Mouse (Mus musculus) liver, adult 2 months (tissue): ENCODE measurements at regions not wholly inside any gene's neighbourhood (a gene's known extent, or its start where the extent isn't known, plus 50 kb on each side); places are given as distances from the start of the nearest gene placed in this dataset.

Experiments
- DNase-seq: peaks from one replicate; pipeline ENCODE4 v3.0.0-alpha.2; 2011; ENCODE audit warnings: low read depth, low spot score; ENCODE audit errors: extremely low read depth
- H3K27ac ChIP-seq: fragments of 200-500 bp; replicated peaks from 2 replicates; pipeline ENCODE4 v1.5.1; 2012; ENCODE audit warnings: low read depth, mild to moderate bottlenecking, control low read depth, inconsistent platforms, low read length; ENCODE audit not compliant: insufficient read depth
- H3K27me3 ChIP-seq: fragments of 200-500 bp; 2 replicates; pipeline ENCODE4 v1.6.1; 2012; ENCODE audit warnings: mild to moderate bottlenecking, moderate library complexity, low read length, inconsistent platforms; ENCODE audit not compliant: control insufficient read depth, insufficient read depth
- H3K36me3 ChIP-seq: fragments of 200-500 bp; 2 replicates; pipeline ENCODE4 v1.6.1; 2012; ENCODE audit warnings: low read length, inconsistent platforms; ENCODE audit not compliant: control insufficient read depth, insufficient read depth
- H3K4me1 ChIP-seq: fragments of 200-500 bp; 2 replicates; pipeline ENCODE4 v1.6.1; 2011; ENCODE audit warnings: low read length; ENCODE audit not compliant: control insufficient read depth, insufficient read depth
- H3K4me3 ChIP-seq: fragments of 200-500 bp; 2 replicates; pipeline ENCODE4 v1.5.1; 2011; ENCODE audit warnings: low read depth, mild to moderate bottlenecking, control low read depth, low read length, moderate library complexity; ENCODE audit not compliant: insufficient read depth
- H3K79me2 ChIP-seq: fragments of 200-500 bp; 2 replicates; pipeline ENCODE4 v1.6.1; 2012; ENCODE audit warnings: inconsistent platforms, mild to moderate bottlenecking, low read length, moderate library complexity; ENCODE audit not compliant: control insufficient read depth, insufficient read depth
- H3K9ac ChIP-seq: fragments of 200-500 bp; 2 replicates; pipeline ENCODE4 v1.6.1; 2012; ENCODE audit warnings: low read depth, mild to moderate bottlenecking, control low read depth, inconsistent platforms, low read length
- CTCF ChIP-seq: fragments of 200-500 bp; IDR thresholded peaks from 2 replicates; pipeline ENCODE4 v1.5.1; 2011; ENCODE audit warnings: low read depth, low read length, control low read depth
- POLR2A ChIP-seq: fragments of 200-500 bp; IDR thresholded peaks from 2 replicates; pipeline ENCODE4 v1.6.1; 2011; ENCODE audit warnings: low read length, control low read depth; ENCODE audit not compliant: insufficient read depth; ENCODE audit errors: extremely low read depth
- WGBS: fragments of 180-500 bp; shearing (Covaris S2); methylation state at CpG from one replicate; pipeline ENCODE4 v1.1.7; 2018; 5-methylcytosine and 5-hydroxymethylcytosine counted together

DNA sequence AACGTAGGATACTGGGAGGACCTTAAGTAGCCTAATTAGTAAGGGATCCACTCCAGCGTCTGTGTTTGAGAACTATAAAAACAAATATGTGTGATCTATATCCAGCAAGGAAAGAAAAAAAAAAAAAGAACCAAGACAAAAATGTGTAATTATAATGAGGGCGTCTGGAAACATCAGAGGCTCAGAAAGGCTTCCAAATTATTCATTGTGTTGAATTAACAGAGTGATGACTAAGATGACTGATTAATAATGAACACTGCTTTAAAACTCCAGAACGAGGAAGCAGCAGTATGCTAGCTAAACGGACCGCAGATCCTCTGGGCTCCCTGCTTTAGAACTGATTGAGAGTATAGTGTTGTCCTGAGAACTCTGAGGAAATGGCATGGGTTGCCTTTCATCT lies 421.0 kb downstream of the Sorl1 start:
- WGBS: 71% methylated on average over 6 of the region's 6 CpGs
- H3K4me3 ChIP-seq: no peak overlapping the region
- no peak for TF ChIP-seq POLR2A
- no peak for TF ChIP-seq CTCF
- no peaks in the 10 kb centered on the region for H3K4me1 ChIP-seq
- no peaks in the 10 kb centered on the region for H3K36me3 ChIP-seq
- no peaks in the 10 kb centered on the region for H3K27me3 ChIP-seq
- no peaks in the 10 kb centered on the region for H3K79me2 ChIP-seq
- H3K27ac ChIP-seq: no peak overlapping the region
- no peak overlapping the region for H3K9ac ChIP-seq
- no peak for DNase-seq

DNA sequence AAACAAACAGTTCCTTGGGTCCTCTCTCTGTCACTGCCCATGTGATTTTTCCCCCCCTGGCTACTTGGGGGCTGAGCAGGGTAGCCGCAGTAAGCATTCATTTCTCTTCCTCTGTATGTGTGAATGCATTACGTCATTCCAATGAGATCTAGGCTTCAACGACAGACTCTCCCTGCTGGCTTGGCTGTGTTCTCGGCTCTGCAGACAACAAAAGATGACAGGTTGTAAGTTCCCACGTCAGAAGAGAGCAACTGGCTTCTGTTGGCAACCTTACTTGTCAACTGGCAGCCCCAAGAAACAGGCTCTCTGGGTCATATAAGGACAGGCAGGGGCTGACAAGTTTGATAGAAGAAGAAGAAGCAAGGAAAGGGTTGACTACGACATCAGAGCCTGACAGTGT lies 423.4 kb downstream of the Sorl1 start:
- WGBS: 53% methylated on average over 6 of the region's 6 CpGs

DNA sequence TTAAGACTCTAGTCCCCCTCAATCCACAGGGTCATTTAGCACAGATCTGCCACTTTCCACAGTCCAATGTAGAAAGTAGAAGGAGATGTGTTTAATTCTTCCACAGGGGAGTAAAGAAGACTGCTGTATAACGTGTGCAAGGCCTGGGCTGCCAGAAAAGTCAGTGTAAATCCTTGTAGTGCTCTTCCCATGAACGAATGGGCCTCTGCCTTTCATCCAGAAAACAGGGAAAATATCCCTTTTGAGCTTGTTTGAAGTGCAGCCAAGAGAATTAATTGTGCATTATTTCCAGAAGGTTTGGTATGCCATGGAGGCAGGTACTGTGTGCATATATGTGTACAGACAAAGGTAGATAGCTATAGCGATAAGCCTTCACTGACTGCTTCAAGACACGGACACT lies 425.1 kb downstream of the Sorl1 start:
- no peaks in the 10 kb centered on the region for H3K36me3 ChIP-seq
- no peak overlapping the region for H3K9ac ChIP-seq
- no peaks in the 10 kb centered on the region for H3K79me2 ChIP-seq
- no peaks in the 10 kb centered on the region for H3K4me1 ChIP-seq
- no peak overlapping the region for H3K4me3 ChIP-seq
- H3K27ac ChIP-seq: no peak overlapping the region
- H3K27me3 ChIP-seq: no peaks in the 10 kb centered on the region
- TF ChIP-seq POLR2A (no peak), CTCF (no peak)
- DNase-seq: no peak
- WGBS: 84% methylated on average over 4 of the region's 4 CpGs

More for the DNA sequence above, 423.4 kb downstream of the Sorl1 start:
- H3K27ac ChIP-seq: no peak overlapping the region
- H3K36me3 ChIP-seq: no peaks in the 10 kb centered on the region
- H3K4me1 ChIP-seq: no peaks in the 10 kb centered on the region
- no peak overlapping the region for H3K4me3 ChIP-seq
- no peak for DNase-seq
- no peaks in the 10 kb centered on the region for H3K79me2 ChIP-seq
- no peaks in the 10 kb centered on the region for H3K27me3 ChIP-seq
- TF ChIP-seq CTCF (no peak), POLR2A (no peak)
- no peak overlapping the region for H3K9ac ChIP-seq

DNA sequence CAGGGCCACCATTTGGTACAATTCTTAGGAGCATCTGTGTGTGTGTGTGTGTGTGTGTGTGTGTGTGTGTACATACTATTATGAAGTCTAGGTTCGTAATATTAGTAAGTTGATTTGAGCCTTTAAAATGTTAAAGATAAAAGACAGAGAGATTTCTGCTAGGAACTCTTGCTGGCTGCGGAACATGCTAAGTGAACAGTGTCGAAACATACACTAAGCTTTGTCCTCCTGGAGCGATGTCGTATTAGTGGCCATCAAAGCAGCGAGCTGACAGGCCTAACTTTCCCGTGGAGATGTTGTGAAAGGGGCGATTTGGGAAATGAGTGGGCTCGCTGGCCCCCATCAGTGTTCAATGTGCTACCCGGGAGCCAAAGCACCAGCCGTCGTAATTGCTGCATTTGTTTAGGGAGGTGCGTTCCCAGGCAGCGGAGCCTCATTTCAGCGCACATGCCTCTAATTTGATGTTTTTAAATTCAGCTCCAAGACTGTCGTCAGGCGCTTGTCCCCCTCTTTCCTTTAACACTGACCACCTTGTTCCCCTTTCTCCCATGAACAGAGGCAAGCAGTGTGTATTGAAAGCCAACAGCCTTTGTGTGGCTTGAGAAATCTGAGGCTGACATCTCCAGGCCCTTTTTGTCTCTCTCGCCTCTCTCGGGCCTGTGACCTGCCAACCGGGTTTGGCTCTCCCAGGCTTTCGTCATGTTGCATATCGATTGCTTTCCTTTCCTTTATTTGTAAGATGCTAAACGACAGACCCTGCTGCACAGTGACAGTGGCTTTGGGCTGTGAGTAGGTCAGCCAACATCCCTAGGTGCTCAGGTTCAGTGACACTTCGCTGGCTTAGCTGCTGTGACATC lies 426.3 kb downstream of the Sorl1 start:
- DNase-seq: no peak
- WGBS: 82% methylated on average over 24 of the region's 24 CpGs
- Histone ChIP-seq H3K9ac (no peak overlapping the region), H3K27me3 (no peaks in the 10 kb centered on the region), H3K4me3 (no peak overlapping the region), H3K4me1 (no peaks in the 10 kb centered on the region), H3K27ac (no peak overlapping the region), H3K79me2 (no peaks in the 10 kb centered on the region), H3K36me3 (no peaks in the 10 kb centered on the region)
- TF ChIP-seq POLR2A (no peak), CTCF (no peak)

DNA sequence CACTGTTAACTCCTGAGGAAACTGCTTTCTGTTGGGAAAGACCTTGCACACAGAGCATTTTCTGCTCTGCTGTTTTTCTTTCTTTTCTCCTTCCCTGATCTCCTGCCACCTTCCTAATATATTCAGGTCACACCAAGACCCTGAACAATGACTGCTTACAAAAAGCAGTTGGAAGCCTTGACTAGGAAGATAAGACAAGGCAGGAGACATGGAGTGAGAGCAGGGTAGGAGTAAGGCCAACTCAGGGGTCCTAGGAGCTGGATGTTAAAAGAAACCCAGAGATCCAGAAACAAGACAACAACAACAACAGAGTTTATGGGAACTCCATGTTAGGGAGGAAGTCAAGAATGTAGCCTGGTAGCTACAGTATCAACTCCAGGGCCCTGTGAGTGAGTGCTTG lies 426.9 kb downstream of the Sorl1 start:
- Histone ChIP-seq H3K79me2 (no peaks in the 10 kb centered on the region), H3K4me3 (no peak overlapping the region), H3K4me1 (no peaks in the 10 kb centered on the region), H3K27ac (no peak overlapping the region), H3K27me3 (no peaks in the 10 kb centered on the region), H3K9ac (no peak overlapping the region), H3K36me3 (no peaks in the 10 kb centered on the region)
- no peak for TF ChIP-seq POLR2A
- TF ChIP-seq CTCF: no peak
- DNase-seq: no peak

GRCm38 (mm10) chr9:41682911-41683310 lies 441.2 kb downstream of the Sorl1 start:
- H3K79me2 ChIP-seq: no peaks in the 10 kb centered on the region
- no peaks in the 10 kb centered on the region for H3K27me3 ChIP-seq
- H3K4me1 ChIP-seq: no peaks in the 10 kb centered on the region
- no peak overlapping the region for H3K27ac ChIP-seq
- no peaks in the 10 kb centered on the region for H3K36me3 ChIP-seq
- H3K9ac ChIP-seq: no peak overlapping the region
- TF ChIP-seq CTCF (no peak), POLR2A (no peak)
- DNase-seq: no peak
- 85% methylated on average over 1 of the region's 1 CpGs for WGBS
- no peak overlapping the region for H3K4me3 ChIP-seq
